Mouse (Mus musculus) small intestine, adult 2 months (tissue): ENCODE results near the gene Tet2. TPM values are rescaled to one million over a fixed set of nuclear protein-coding genes. Genes with fewer than 3 reads are reported as not detected.

Experiments used
- H3K27ac ChIP-seq: fragments of 200-500 bp; 2 replicates; pipeline ENCODE4 v1.5.1; 2012; ENCODE audit warnings: low read depth, low read length, control low read depth, inconsistent platforms; ENCODE audit not compliant: insufficient read depth
- H3K27me3 ChIP-seq: fragments of 200-500 bp; 2 replicates; pipeline ENCODE4 v1.6.1; 2012; ENCODE audit warnings: mild to moderate bottlenecking, moderate library complexity, low read length, inconsistent platforms; ENCODE audit not compliant: control insufficient read depth, insufficient read depth
- H3K36me3 ChIP-seq: fragments of 200-500 bp; 2 replicates; pipeline ENCODE4 v1.6.1; 2012; ENCODE audit warnings: mild to moderate bottlenecking, low read length, control low read depth, inconsistent platforms; ENCODE audit not compliant: control insufficient read depth, insufficient read depth
- H3K4me1 ChIP-seq: fragments of 200-500 bp; 2 replicates; pipeline ENCODE4 v1.6.1; 2012; ENCODE audit warnings: low read length, inconsistent platforms, mixed read lengths; ENCODE audit not compliant: control insufficient read depth, insufficient read depth, insufficient read length
- H3K4me3 ChIP-seq: fragments of 200-500 bp; 2 replicates; pipeline ENCODE4 v1.5.1; 2012; ENCODE audit warnings: low read depth, mild to moderate bottlenecking, control low read depth, inconsistent platforms, low read length, moderate library complexity
- CTCF ChIP-seq: fragments of 200-500 bp; IDR thresholded peaks from 2 replicates; pipeline ENCODE4 v1.5.1; 2012; ENCODE audit warnings: low read depth, mild to moderate bottlenecking, control low read depth, inconsistent platforms, low read length, moderate library complexity, mixed read lengths; ENCODE audit not compliant: insufficient replicate concordance, insufficient read length; ENCODE audit errors: extremely low read depth
- POLR2A ChIP-seq: fragments of 200-500 bp; IDR thresholded peaks from 2 replicates; pipeline ENCODE4 v1.6.1; 2012; ENCODE audit warnings: low read depth, mild to moderate bottlenecking, control low read depth, inconsistent platforms, low read length, moderate library complexity
- WGBS: fragments of 180-500 bp; shearing (Covaris S2); methylation state at CpG from one replicate; pipeline ENCODE4 v1.1.7; 2018; 5-methylcytosine and 5-hydroxymethylcytosine counted together
- polyA plus RNA-seq: library from polyadenylated mRNA; depleted of rRNA; stranded (reverse); fragments of >200 nt; gene quantifications from 2 replicates; pipeline ENCODE4 v1.2.3, GENCODE M21; 2012; rRNA removed

The Tet2 gene
- polyA plus RNA-seq, 1 experiment, result 8.7 TPM

DNA sequence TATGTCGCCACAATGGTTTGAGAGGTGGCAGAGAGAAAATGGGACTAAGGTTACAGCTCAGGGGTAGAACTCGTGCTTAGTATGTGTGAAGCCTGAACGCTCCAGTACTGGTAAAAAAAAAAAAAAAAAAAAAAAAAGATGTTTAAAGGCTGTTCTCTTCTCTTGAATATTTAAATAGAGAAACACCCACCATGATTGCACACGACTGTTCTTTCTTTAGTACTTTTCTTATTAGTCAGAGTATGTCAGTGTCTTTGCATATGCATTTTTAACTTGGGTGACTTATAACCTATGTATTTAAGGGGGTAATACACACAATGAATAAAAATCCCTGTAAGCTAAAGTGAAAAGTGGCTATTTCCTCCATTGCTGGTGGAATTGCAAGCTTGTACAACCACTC lies 130.2 kb downstream of the Tet2 start:
- TF ChIP-seq CTCF (no peak), POLR2A (no peak)
- no peaks in the 10 kb centered on the region for H3K4me1 ChIP-seq
- H3K27me3 ChIP-seq, result no peaks in the 10 kb centered on the region
- WGBS, result 84% methylated on average over 4 of the region's 4 CpGs
- H3K36me3 ChIP-seq, result no peaks in the 10 kb centered on the region
- no peak overlapping the region for H3K4me3 ChIP-seq
- H3K27ac ChIP-seq, result no peak overlapping the region

Other genes with a start within 250 kb of the Tet2 start
- 32.2 and 48.5 TPM in 2 replicates for gene Ppa2, start 235.0 kb downstream of the Tet2 start, polyA plus RNA-seq